ENCODE assay signal across 10 mouse cellular contexts in the genomic region with DNA sequence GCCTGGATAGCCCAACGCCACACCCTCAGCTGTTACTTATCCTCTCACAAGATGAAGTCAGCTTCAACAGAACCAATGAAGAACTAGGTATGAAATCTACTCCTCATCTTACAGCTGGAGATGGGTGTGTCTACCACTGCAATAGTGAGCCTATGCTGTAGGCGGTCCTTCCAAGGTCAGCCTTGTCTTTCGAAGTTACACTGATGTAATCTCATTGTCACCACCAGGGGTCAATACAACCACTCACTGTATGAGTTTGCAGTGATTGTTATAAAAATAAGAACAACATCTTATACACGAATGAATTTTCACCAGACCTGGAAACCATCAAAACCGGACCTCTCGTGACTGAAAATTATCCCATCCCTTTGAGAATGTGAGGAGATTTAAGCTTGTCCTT. TPM values are rescaled to one million over a fixed set of nuclear protein-coding genes. Genes with fewer than 3 reads are reported as not detected.
DNase-seq lines count a peak whose midpoint lies in the region; ATAC-seq and TF ChIP-seq lines count a peak whose summit lies in the region.
"Had no signal": no experiment of that assay in that cellular context is flagged by ENCODE, and none has a peak within 500 bp of the region (broad histone marks: within the 10 kb centered on the region; RNA-seq: fewer than 3 reads in every experiment).

No protein-coding gene starts in this region.

- peak; percentile 68 for TF ChIP-seq CTCF in kidney, postnatal 0 days (IDR thresholded peaks at IDR 0.05; ENCODE audit: low read depth)
- TF ChIP-seq CTCF in G1E (IDR thresholded peaks at IDR 0.05; ENCODE audit: low read depth, low read length) = no peak

- no peak for ATAC-seq in kidney, postnatal 0 days (replicated peaks; ENCODE audit: low FRiP score, low read depth)
- ATAC-seq in G1E (ENCODE audit: extremely low read depth, insufficient number of reproducible peaks, low FRiP score, poor library complexity, severe bottlenecking) = peak; percentile 49

- H3K36me3 ChIP-seq in kidney, postnatal 0 days (ENCODE audit: insufficient read depth, low read length) = no peaks in the 10 kb centered on the region
- H3K36me3 ChIP-seq in G1E (replicated peaks) = no peaks in the 10 kb centered on the region

- H3K9ac ChIP-seq in kidney, postnatal 0 days (ENCODE audit: low read depth, low read length) = no peak overlapping the region

- no peaks in the 10 kb centered on the region for H3K4me1 ChIP-seq in kidney, postnatal 0 days (replicated peaks; ENCODE audit: insufficient read depth, low read length)
- no peaks in the 10 kb centered on the region for H3K4me1 ChIP-seq in G1E (ENCODE audit: insufficient read depth, low read depth, low read length)

- no peak overlapping the region for H3K4me2 ChIP-seq in kidney, postnatal 0 days (ENCODE audit: low read length)

- no peak overlapping the region for H3K27ac ChIP-seq in kidney, postnatal 0 days

- no peak overlapping the region for H3K4me3 ChIP-seq in kidney, postnatal 0 days (replicated peaks; ENCODE audit: low read depth, low read length)
- H3K4me3 ChIP-seq in G1E (ENCODE audit: low read depth, low read length) = no peak overlapping the region

- DNase-seq in adrenal gland, postnatal 10 days = peak; percentile 48
- DNase-seq in adrenal gland, postnatal 4 days (ENCODE audit: low spot score in 2 of 2) = no peak
- DNase-seq in kidney, postnatal 0 days (ENCODE audit: low spot score) = peak; percentile 18
- DNase-seq in kidney, adult 11 months = no peak
- no peak for DNase-seq in G1E (ENCODE audit: low spot score)
- DNase-seq in induced T-regulatory cell, adult 2 months (ENCODE audit: low read depth) = peak; percentile 47
- no peak for DNase-seq in cerebellum, adult 11 months
- DNase-seq in right cerebral cortex, postnatal 14 days = no peak
- DNase-seq: kidney, postnatal 4 days; spleen, adult 18-20 months had no signal

- WGBS in kidney, postnatal 0 days = 75% methylated on average over 6 of the region's 6 CpGs

- H3K27me3 ChIP-seq in kidney, postnatal 0 days (ENCODE audit: insufficient read depth, low read length) = no peaks in the 10 kb centered on the region
- H3K27me3 ChIP-seq in G1E (ENCODE audit: insufficient read depth, low read length) = peaks cover 3% of the 10 kb centered on the region

- H3K9me3 ChIP-seq in kidney, postnatal 0 days (replicated peaks; ENCODE audit: low read length) = no peaks in the 10 kb centered on the region
- H3K9me3 ChIP-seq in G1E (replicated peaks) = no peaks in the 10 kb centered on the region

RNA-seq across cellular contexts. Expression of gene Ckmt2, which starts 16.4 kb away (rescaled TPM):
- 100 to 1,000 TPM in 1 of 2 experiments, 1 to 10 TPM in 1; 8.6 to 132 TPM for total RNA-seq in adrenal gland, postnatal 10 days (2021)
- 1 to 10 TPM; 6.5 to 7.6 TPM for total RNA-seq in adrenal gland, postnatal 4 days (2021)
- polyA plus RNA-seq in kidney, postnatal 0 days (2015; fragmentation: Nextera tagmentation; extraction: Ambion mirVana) = 0.14 TPM in 1 of 2 replicates, not detected in the other
- total RNA-seq in G1E (2014; fragmentation: Nextera tagmentation) (not detected in 2 replicates), G1E (2017) (not detected in 2 replicates)
- not detected in 2 replicates for polyA plus RNA-seq in G1E (2012)

Comparison
In these comparisons a context has a peak if more than half of its experiments do, and no peak if none do; other contexts are left out.
1. DNase-seq: peak in adrenal gland, postnatal 10 days (single experiment), kidney, postnatal 0 days (single experiment) and induced T-regulatory cell, adult 2 months (single experiment); none in adrenal gland, postnatal 4 days (0 of 2), kidney, adult 11 months (single experiment), G1E (single experiment), cerebellum, adult 11 months (single experiment) and right cerebral cortex, postnatal 14 days (single experiment).
2. RNA of gene Ckmt2, which starts 16.4 kb away (total RNA-seq): 8.6 to 132 TPM in adrenal gland, postnatal 10 days and 6.5 to 7.6 TPM in adrenal gland, postnatal 4 days; not detected in G1E; every median in the first group is over 4 times any median in the second.